Mouse (Mus musculus) liver, postnatal 0 days (tissue): Measurements from ENCODE around the gene Slit2. TPM values are rescaled to one million over a fixed set of nuclear protein-coding genes. Genes with fewer than 3 reads are reported as not detected.
A peak's percentile ranks its signal among the peaks of the same experiment; 100 is the strongest.

Source experiments
- ATAC-seq: fragments of 200-750 bp; cut with Nextera tagmentation; 2 replicates; pipeline ENCODE4 v1.8.0; 2017; ENCODE audit warnings: mild to moderate bottlenecking, moderate library complexity
- DNase-seq: peaks from one replicate; pipeline ENCODE4 v3.0.0-alpha.2; 2016
- H3K27ac ChIP-seq: fragments of 300-500 bp; sonication (generic); 2 replicates; pipeline ENCODE4 v1.5.1; 2014; ENCODE audit warnings: antibody characterized with exemption, moderate library complexity, mild to moderate bottlenecking, low read depth
- H3K27me3 ChIP-seq: fragments of 300-500 bp; sonication (generic); 2 replicates; pipeline ENCODE4 v1.6.1; 2014; ENCODE audit warnings: low read length, control low read depth, mixed read lengths; ENCODE audit not compliant: insufficient read depth
- H3K36me3 ChIP-seq: fragments of 300-500 bp; sonication (generic); replicated peaks from 2 replicates; pipeline ENCODE4 v1.6.1; 2014; ENCODE audit warnings: mild to moderate bottlenecking, control low read depth, low read length, moderate library complexity, mixed read lengths; ENCODE audit not compliant: insufficient read depth
- H3K4me1 ChIP-seq: fragments of 300-500 bp; sonication (generic); 2 replicates; pipeline ENCODE4 v1.6.1; 2014; ENCODE audit warnings: antibody characterized with exemption, mild to moderate bottlenecking, control low read depth; ENCODE audit not compliant: insufficient read depth
- H3K4me2 ChIP-seq: fragments of 300-500 bp; sonication (generic); 2 replicates; pipeline ENCODE4 v1.6.1; 2014; ENCODE audit warnings: low read depth, mild to moderate bottlenecking, low read length, moderate library complexity, mixed read lengths
- H3K4me3 ChIP-seq: fragments of 300-500 bp; sonication (generic); 2 replicates; pipeline ENCODE4 v1.5.1; 2014; ENCODE audit warnings: low read depth, low read length
- H3K9ac ChIP-seq: fragments of 300-500 bp; sonication (generic); replicated peaks from 2 replicates; pipeline ENCODE4 v1.6.1; 2014; ENCODE audit warnings: mild to moderate bottlenecking, moderate library complexity
- H3K9me3 ChIP-seq: fragments of 300-500 bp; sonication (generic); 2 replicates; pipeline ENCODE4 v1.6.1; 2016; ENCODE audit warnings: mild to moderate bottlenecking, control low read depth, low read length, mixed read lengths
- CTCF ChIP-seq: sonication (generic); IDR thresholded peaks from 2 replicates; pipeline ENCODE4 v1.5.1; 2016; ENCODE audit warnings: antibody characterized with exemption, low read depth
- EP300 ChIP-seq: IDR thresholded peaks from 2 replicates; pipeline ENCODE4 v1.6.1; 2016; ENCODE audit warnings: antibody characterized with exemption, low read depth, mild to moderate bottlenecking
- WGBS: fragments of 180-500 bp; shearing (Covaris S2); extraction: QIAGEN DNeasy Blood & Tissue Kit; methylation state at CpG from one replicate; pipeline ENCODE4 v1.1.7; 2014; ENCODE audit not compliant: insufficient replicate concordance; 5-methylcytosine and 5-hydroxymethylcytosine counted together
- polyA plus RNA-seq: library from polyadenylated mRNA; unstranded; fragments of >200 nt; fragmentation: Nextera tagmentation; extraction: Ambion mirVana; gene quantifications from 2 replicates; pipeline ENCODE4 v1.2.1, GENCODE M21; 2015

Slit2 gene
- 0.23 and 0.47 TPM in 2 replicates for polyA plus RNA-seq

DNA sequence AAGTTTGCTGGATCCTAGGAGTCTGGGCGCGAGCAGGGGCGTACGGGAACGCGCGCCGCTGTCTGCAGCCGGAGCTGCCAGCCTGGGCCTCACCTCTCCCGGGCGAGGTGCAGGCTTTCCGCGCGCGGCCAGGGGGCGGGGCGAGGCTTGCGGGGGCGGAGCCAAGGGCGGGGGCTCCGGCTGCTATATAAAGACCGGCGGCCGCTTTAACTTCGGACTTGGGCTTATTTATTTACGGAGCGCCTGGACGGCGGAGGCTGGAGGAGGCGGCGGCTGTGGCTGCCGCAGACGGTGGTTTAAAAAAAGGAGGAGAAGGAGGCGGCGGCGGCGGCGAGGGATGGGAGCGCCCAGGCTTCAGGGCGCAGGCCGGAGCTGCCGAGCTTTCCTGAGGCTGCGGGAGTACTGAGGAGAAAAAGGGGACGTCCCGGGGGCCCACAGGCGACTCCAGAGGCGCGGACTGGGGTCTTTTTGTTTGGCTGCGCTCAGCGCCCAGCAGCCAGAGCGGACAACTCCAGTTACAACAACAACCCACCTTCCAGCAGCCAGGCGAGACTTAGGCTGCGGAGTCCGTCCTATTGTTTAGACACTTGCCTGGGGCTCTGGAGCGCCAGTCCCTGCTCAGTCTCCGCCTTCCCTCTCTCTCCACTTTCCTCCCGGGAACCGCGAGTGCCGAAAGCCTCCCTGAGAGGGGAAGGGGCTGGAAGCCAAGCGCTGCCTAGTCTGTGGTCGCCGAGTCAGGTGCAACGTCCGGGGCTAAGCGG is at the start of gene Slit2:
Gene Slit2, plus strand, starts transcription at position 198 of the 761 bp plus-strand sequence.
- WGBS, result under 1% methylated on average over 65 of the region's 66 CpGs
- TF ChIP-seq CTCF, result no peak
- peak within 1 kb of the TSS; percentile 59 for H3K9ac ChIP-seq

DNA sequence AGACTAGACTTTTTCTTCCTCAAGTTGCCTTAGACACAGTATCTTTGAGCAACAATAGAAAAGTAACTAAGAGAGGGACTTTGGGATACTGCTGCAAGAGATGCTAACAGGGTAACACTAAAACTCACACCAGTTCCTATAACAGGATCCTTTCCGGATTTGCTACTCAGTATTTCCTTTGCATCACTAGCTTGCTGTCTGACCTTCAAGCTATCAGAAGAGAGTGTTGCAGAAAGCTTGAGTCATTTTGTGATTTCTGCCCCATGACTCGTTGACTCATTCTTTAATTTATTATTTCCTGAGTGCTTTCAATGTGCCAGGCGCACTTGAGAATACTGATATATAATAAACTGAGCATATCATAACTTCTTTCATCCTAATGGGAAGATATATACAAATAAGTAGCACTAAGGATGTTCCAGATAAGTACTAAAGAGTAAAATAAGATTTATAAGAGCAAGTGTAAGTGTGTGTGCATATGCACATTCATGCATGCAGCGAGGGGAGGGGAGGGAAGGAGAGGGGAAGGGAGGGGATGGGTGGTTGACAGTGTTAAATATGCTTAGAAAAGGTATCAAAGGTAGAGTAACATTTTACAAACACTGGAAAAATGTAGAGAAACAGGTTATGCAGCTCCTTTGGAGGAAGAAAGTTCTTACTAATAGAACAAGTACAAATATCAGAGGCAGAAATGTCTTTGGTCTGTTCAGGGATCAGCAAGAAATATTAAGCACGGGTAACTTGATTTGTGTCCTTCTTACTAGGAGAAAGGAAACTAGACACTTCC is 44.2 kb upstream of the Slit2 start:
- H3K4me1 ChIP-seq, result no peaks in the 10 kb centered on the region
- H3K27ac ChIP-seq, result no peak overlapping the region
- TF ChIP-seq CTCF (no peak), EP300 (no peak)
- H3K9me3 ChIP-seq, result no peaks in the 10 kb centered on the region
- H3K9ac ChIP-seq, result no peak overlapping the region
- no peak overlapping the region for H3K4me3 ChIP-seq
- no peak for DNase-seq
- no peaks in the 10 kb centered on the region for H3K27me3 ChIP-seq
- H3K4me2 ChIP-seq, result no peak overlapping the region
- no peak for ATAC-seq
- no peaks in the 10 kb centered on the region for H3K36me3 ChIP-seq
- WGBS, result 53% methylated on average over 5 of the region's 5 CpGs

More for the DNA sequence above, at the start of gene Slit2:
- DNase-seq (peak; percentile 86), ATAC-seq (peak; percentile 91)
- Histone ChIP-seq H3K4me3 (peak within 1 kb of the TSS; percentile 60), H3K4me2 (peak within 1 kb of the TSS; percentile 91), H3K27me3 (peaks cover 50% of the 10 kb centered on the region), H3K4me1 (peaks cover 9% of the 10 kb centered on the region; the same call in 1 of the 2 replicates), H3K27ac (no peak within 1 kb of the TSS), H3K36me3 (no peaks in the 10 kb centered on the region), H3K9me3 (no peaks in the 10 kb centered on the region)

- no peaks in the 10 kb centered on the region for H3K9me3 ChIP-seq
- no peaks in the 10 kb centered on the region for H3K36me3 ChIP-seq
- no peak overlapping the region for H3K9ac ChIP-seq
- no peak overlapping the region for H3K4me3 ChIP-seq
- WGBS, result 68% methylated on average over 1 of the region's 1 CpGs
- no peak for ATAC-seq
- no peak overlapping the region for H3K27ac ChIP-seq
- H3K4me2 ChIP-seq, result no peak overlapping the region
- no peak for TF ChIP-seq EP300
- no peak for TF ChIP-seq CTCF
- no peaks in the 10 kb centered on the region for H3K27me3 ChIP-seq
- H3K4me1 ChIP-seq, result no peaks in the 10 kb centered on the region
- DNase-seq, result no peak
These were observed 26.5 kb upstream of the Slit2 start for GRCm38 (mm10) chr5:47956451-47956850.

GRCm38 (mm10) chr5:47975795-47976194 is 7.1 kb upstream of the Slit2 start:
- no peak for DNase-seq
- Histone ChIP-seq H3K27ac (no peak overlapping the region), H3K27me3 (0 out of 2 replicates have a peak, but pooled peaks cover 5% of the 10 kb centered on the region), H3K9ac (no peak overlapping the region), H3K4me1 (no peaks in the 10 kb centered on the region), H3K9me3 (no peaks in the 10 kb centered on the region), H3K36me3 (no peaks in the 10 kb centered on the region), H3K4me2 (no peak overlapping the region), H3K4me3 (no peak overlapping the region)
- no peak for ATAC-seq
- TF ChIP-seq EP300 (no peak), CTCF (no peak)
- 56% methylated on average over 2 of the region's 2 CpGs for WGBS

DNA sequence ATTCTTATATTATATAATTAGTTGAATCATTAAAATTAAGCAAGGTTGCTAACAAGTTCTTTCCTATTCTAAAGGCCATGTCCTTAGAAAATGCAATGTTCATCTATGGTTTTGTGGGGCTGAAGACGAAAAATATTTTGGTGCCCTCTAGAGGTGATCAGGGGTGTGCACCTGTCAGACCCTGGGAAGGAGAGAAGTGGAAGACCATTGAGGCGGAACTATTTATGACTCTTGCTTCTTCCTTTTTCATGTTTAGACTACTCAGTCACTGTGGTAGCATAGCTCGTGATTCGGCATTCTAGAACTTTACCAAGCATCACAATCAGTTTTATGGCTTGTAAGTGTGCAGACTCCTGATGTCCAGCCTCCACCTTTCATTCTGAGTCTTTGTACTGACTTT is 3.6 kb upstream of the Slit2 start:
- DNase-seq (no peak), ATAC-seq (no peak)
- Histone ChIP-seq H3K4me1 (peaks cover 5% of the 10 kb centered on the region; the same call in 1 of the 2 replicates), H3K36me3 (no peaks in the 10 kb centered on the region), H3K27me3 (peaks cover 22% of the 10 kb centered on the region), H3K9me3 (no peaks in the 10 kb centered on the region), H3K4me3 (no peak overlapping the region), H3K9ac (no peak overlapping the region), H3K27ac (no peak overlapping the region), H3K4me2 (no peak overlapping the region)
- TF ChIP-seq EP300 (no peak), CTCF (peak; percentile 61)
- 13% methylated on average over 4 of the region's 4 CpGs for WGBS

- TF ChIP-seq CTCF, result 0 out of 2 replicates have a peak, but pooled peaks have one; percentile 11
- TF ChIP-seq EP300, result no peak
- Histone ChIP-seq H3K27me3 (peaks cover 33% of the 10 kb centered on the region), H3K9me3 (no peaks in the 10 kb centered on the region), H3K4me1 (peaks cover 9% of the 10 kb centered on the region; the same call in 1 of the 2 replicates), H3K36me3 (no peaks in the 10 kb centered on the region), H3K4me3 (no peak overlapping the region), H3K27ac (no peak overlapping the region), H3K4me2 (no peak overlapping the region), H3K9ac (no peak overlapping the region)
- no peak for ATAC-seq
- 42% methylated on average over 5 of the region's 5 CpGs for WGBS
- DNase-seq, result no peak
These were observed 2.5 kb upstream of the Slit2 start for GRCm38 (mm10) chr5:47980459-47980858.
